Mouse (Mus musculus): ENCODE data around the gene 9430097D07Rik. TPM values are rescaled to one million over a fixed set of nuclear protein-coding genes. Genes with fewer than 3 reads are reported as not detected.

The 9430097D07Rik gene
- polyA plus RNA-seq, 1 experiment from 2014 or later, result 0.33 TPM

DNA sequence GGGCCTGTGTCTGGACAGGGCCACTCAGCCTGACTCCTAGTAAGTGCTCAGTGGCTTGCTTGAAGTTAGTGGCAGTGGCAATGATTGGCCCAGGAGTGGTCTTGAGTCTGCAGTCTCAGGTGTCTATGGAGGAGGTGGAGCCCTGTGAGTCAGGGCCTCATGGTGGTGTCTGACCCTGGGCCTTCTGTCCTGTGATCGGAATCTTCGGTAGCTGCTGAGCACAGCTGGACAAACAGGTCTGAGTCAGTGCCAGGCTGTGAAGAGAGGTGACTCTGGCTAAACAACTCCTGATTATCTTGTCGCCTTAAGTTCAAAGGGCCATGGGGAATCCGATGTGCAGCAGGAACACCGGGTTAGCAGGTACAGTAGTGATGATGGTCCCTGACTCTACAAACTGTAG is 28.1 kb downstream of the 9430097D07Rik start:
- ATAC-seq (ENCODE audit: insufficient number of reproducible peaks, low FRiP score, low TSS enrichment, low read depth) (no peak), DNase-seq (ENCODE audit: low spot score) (no peak)
- H3K27me3 ChIP-seq (ENCODE audit: control insufficient read depth, insufficient read depth, low read length), result no peaks in the 10 kb centered on the region
- no peaks in the 10 kb centered on the region for H3K36me3 ChIP-seq (ENCODE audit: control insufficient read depth, insufficient read depth, low read length)
- H3K9me3 ChIP-seq (ENCODE audit: control insufficient read depth, low read length), result no peaks in the 10 kb centered on the region
- WGBS, result 89% methylated on average over 5 of the region's 5 CpGs
- H3K4me2 ChIP-seq (ENCODE audit: low read depth, severe bottlenecking), result no peak overlapping the region
- peaks cover 4% of the 10 kb centered on the region; the same call in 1 of the 2 replicates for H3K4me1 ChIP-seq (ENCODE audit: control insufficient read depth, insufficient read depth, low read length)
- no peak overlapping the region for H3K9ac ChIP-seq (ENCODE audit: low read length)
- H3K4me3 ChIP-seq (ENCODE audit: low read depth, low read length), result no peak overlapping the region
- no peak overlapping the region for H3K27ac ChIP-seq (replicated peaks; ENCODE audit: low read depth, low read length)

DNA sequence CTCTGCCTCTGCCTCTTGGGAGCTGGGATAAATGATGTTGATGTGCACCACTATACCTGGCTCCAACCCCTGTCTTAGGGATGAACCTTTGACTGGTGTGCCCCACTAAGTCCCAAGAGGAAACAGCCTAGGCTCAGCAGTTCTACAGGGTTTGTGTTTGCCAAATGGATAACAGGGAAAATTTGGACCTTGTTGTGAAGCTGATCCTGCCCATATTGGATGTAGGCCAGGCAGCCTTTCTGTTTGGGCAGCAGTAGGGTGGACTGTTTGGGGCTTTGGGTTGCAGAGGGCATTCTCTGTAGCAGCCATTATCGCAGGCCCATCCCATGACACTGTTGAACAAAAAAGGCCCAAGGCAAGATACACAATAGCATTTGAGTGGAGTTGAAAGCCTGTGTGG is 28.5 kb downstream of the 9430097D07Rik start:
- DNase-seq (ENCODE audit: low spot score) (no peak), ATAC-seq (ENCODE audit: insufficient number of reproducible peaks, low FRiP score, low TSS enrichment, low read depth) (no peak)
- H3K27ac ChIP-seq (replicated peaks; ENCODE audit: low read depth, low read length), result no peak overlapping the region
- peaks cover 4% of the 10 kb centered on the region; the same call in 1 of the 2 replicates for H3K4me1 ChIP-seq (ENCODE audit: control insufficient read depth, insufficient read depth, low read length)
- WGBS, result 81% methylated on average over 1 of the region's 1 CpGs
- H3K9me3 ChIP-seq (ENCODE audit: control insufficient read depth, low read length), result no peaks in the 10 kb centered on the region
- H3K4me3 ChIP-seq (ENCODE audit: low read depth, low read length), result no peak overlapping the region
- no peak overlapping the region for H3K4me2 ChIP-seq (ENCODE audit: low read depth, severe bottlenecking)
- H3K9ac ChIP-seq (ENCODE audit: low read length), result no peak overlapping the region
- H3K36me3 ChIP-seq (ENCODE audit: control insufficient read depth, insufficient read depth, low read length), result no peaks in the 10 kb centered on the region
- no peaks in the 10 kb centered on the region for H3K27me3 ChIP-seq (ENCODE audit: control insufficient read depth, insufficient read depth, low read length)

DNA sequence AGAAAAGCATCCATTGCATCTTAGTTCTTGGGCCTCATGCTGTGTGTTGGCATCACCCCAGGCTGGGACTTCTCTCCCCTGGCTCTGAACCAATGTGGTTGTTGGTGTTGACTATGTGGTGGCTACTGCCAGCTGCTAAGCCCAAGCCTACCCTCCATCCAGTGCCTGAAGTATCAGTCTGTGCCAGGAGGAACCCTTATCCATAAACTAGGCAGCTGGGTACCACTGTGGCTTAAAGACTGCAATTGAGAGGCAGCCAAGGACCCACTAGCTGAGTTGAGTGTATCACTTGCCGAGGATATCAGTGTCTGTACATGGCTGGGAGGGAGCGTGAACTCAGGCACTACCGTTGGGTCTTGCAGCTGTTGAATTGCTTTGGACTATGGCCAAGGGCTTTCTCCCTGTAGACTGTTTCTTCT is 32.4 kb downstream of the 9430097D07Rik start:
- no peaks in the 10 kb centered on the region for H3K36me3 ChIP-seq (ENCODE audit: control insufficient read depth, insufficient read depth, low read length)
- H3K4me3 ChIP-seq (ENCODE audit: low read depth, low read length), result no peak overlapping the region
- H3K9me3 ChIP-seq (ENCODE audit: control insufficient read depth, low read length), result no peaks in the 10 kb centered on the region
- peaks cover 9% of the 10 kb centered on the region for H3K4me1 ChIP-seq (ENCODE audit: control insufficient read depth, insufficient read depth, low read length)
- H3K27me3 ChIP-seq (ENCODE audit: control insufficient read depth, insufficient read depth, low read length), result no peaks in the 10 kb centered on the region
- WGBS, result 93% methylated on average over 3 of the region's 3 CpGs
- H3K9ac ChIP-seq (ENCODE audit: low read length), result no peak overlapping the region
- H3K4me2 ChIP-seq (ENCODE audit: low read depth, severe bottlenecking), result no peak overlapping the region
- no peak for ATAC-seq (ENCODE audit: insufficient number of reproducible peaks, low FRiP score, low TSS enrichment, low read depth)
- H3K27ac ChIP-seq (replicated peaks; ENCODE audit: low read depth, low read length), result no peak overlapping the region
- DNase-seq (ENCODE audit: low spot score), result no peak

DNA sequence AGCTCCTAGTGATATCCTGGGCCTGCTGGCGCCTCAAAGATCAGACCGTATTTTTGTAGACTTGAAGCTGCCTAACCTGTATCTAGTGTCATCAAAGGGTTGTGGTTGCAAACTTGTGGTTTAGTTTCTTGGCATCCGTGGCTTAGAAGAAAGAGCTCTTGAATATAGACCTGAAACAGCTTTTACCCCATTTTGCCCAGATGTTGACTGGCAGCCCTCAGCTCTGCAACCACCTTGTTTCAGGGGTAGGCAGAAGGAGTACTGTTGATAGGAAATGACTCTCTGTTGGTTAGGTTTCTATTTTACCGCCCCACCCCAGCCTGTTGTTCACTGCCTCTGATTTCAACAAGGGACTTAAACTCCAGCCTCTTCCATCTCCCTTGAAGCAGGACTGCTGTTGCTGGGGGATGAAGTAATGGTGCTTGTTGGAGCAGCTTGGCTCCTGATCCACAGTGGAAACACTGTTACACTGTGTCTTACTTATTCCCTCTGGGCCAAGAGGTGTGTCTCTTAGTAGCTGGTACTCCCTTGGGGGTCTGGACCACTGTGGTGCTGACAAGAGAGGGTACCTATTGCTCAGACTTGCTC is 33.4 kb downstream of the 9430097D07Rik start:
- Histone ChIP-seq H3K9me3 (ENCODE audit: control insufficient read depth, low read length) (no peaks in the 10 kb centered on the region), H3K4me3 (ENCODE audit: low read depth, low read length) (no peak overlapping the region), H3K4me2 (ENCODE audit: low read depth, severe bottlenecking) (no peak overlapping the region), H3K9ac (ENCODE audit: low read length) (no peak overlapping the region), H3K36me3 (ENCODE audit: control insufficient read depth, insufficient read depth, low read length) (no peaks in the 10 kb centered on the region), H3K27ac (replicated peaks; ENCODE audit: low read depth, low read length) (no peak overlapping the region), H3K4me1 (ENCODE audit: control insufficient read depth, insufficient read depth, low read length) (peaks cover 18% of the 10 kb centered on the region), H3K27me3 (ENCODE audit: control insufficient read depth, insufficient read depth, low read length) (no peaks in the 10 kb centered on the region)
- DNase-seq (ENCODE audit: low spot score) (no peak), ATAC-seq (ENCODE audit: insufficient number of reproducible peaks, low FRiP score, low TSS enrichment, low read depth) (no peak)
- 92% methylated on average over 4 of the region's 4 CpGs for WGBS

DNA sequence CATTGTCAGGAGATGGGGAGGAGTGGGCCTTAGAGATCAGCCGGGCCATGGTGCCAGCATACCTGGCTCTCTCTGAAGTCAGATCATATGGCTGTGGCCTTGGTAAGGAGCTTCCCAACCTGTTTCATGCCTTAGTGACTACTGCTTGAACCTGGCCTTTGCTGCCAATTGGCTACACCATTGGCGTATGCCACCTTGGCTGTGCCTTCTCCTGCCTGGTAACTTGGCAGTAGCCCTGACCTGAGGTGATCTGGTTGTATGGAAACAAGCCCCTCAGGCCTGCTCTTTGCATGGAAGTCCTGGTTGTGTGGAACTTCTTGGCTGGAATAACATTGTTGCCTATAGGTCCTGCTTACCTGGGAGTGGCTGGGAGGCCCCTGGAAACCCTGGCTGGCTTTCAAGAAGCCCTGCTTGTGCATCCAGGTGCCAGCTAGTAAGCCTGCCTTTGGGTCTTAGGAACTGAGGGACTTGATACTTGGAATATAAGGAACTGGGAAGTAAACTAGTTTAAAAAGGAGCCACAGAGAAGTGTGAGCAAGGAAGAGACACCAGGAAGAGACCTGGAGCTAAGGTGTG is 34.1 kb downstream of the 9430097D07Rik start:
- Histone ChIP-seq H3K27ac (replicated peaks; ENCODE audit: low read depth, low read length) (no peak overlapping the region), H3K9ac (ENCODE audit: low read length) (no peak overlapping the region), H3K9me3 (ENCODE audit: control insufficient read depth, low read length) (no peaks in the 10 kb centered on the region), H3K4me2 (ENCODE audit: low read depth, severe bottlenecking) (no peak overlapping the region), H3K4me1 (ENCODE audit: control insufficient read depth, insufficient read depth, low read length) (peaks cover 24% of the 10 kb centered on the region), H3K27me3 (ENCODE audit: control insufficient read depth, insufficient read depth, low read length) (no peaks in the 10 kb centered on the region), H3K4me3 (ENCODE audit: low read depth, low read length) (no peak overlapping the region), H3K36me3 (ENCODE audit: control insufficient read depth, insufficient read depth, low read length) (no peaks in the 10 kb centered on the region)
- ATAC-seq (ENCODE audit: insufficient number of reproducible peaks, low FRiP score, low TSS enrichment, low read depth), result no peak
- WGBS, result 83% methylated on average over 2 of the region's 2 CpGs
- DNase-seq (ENCODE audit: low spot score), result no peak

DNA sequence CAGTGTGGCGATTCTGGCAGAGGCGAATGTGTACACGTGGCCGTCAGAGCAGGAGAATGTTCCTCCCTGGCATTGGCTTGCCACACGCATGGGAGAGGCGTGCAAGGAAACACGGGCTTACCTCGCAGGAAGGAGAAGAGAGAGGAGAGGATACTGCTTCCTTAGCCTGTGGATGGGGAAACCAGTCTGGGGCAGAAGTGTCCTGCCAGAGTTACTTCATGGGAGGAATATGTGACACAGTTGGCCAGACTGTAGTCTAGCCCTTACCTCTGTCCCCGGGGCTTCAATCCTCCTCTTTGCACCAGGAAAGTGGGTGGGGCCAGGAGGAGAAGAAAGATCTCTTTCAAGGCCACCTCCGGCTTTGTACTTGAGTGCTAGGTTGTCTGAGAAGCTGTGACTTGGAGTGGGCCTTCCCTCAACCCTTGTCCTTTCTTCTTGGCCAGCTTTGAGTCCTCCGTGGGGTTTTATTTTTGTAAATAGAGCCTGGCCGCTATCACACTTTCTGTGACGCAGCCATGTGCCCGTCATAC is 36.0 kb downstream of the 9430097D07Rik start:
- H3K27me3 ChIP-seq (ENCODE audit: control insufficient read depth, insufficient read depth, low read length), result no peaks in the 10 kb centered on the region
- no peaks in the 10 kb centered on the region for H3K36me3 ChIP-seq (ENCODE audit: control insufficient read depth, insufficient read depth, low read length)
- ATAC-seq (ENCODE audit: insufficient number of reproducible peaks, low FRiP score, low TSS enrichment, low read depth) (no peak), DNase-seq (ENCODE audit: low spot score) (no peak)
- no peak overlapping the region for H3K27ac ChIP-seq (replicated peaks; ENCODE audit: low read depth, low read length)
- no peak overlapping the region for H3K9ac ChIP-seq (ENCODE audit: low read length)
- H3K4me1 ChIP-seq (ENCODE audit: control insufficient read depth, insufficient read depth, low read length), result peaks cover 28% of the 10 kb centered on the region
- H3K4me3 ChIP-seq (ENCODE audit: low read depth, low read length), result no peak overlapping the region
- H3K4me2 ChIP-seq (ENCODE audit: low read depth, severe bottlenecking), result no peak overlapping the region
- no peaks in the 10 kb centered on the region for H3K9me3 ChIP-seq (ENCODE audit: control insufficient read depth, low read length)
- 79% methylated on average over 14 of the region's 14 CpGs for WGBS

DNA sequence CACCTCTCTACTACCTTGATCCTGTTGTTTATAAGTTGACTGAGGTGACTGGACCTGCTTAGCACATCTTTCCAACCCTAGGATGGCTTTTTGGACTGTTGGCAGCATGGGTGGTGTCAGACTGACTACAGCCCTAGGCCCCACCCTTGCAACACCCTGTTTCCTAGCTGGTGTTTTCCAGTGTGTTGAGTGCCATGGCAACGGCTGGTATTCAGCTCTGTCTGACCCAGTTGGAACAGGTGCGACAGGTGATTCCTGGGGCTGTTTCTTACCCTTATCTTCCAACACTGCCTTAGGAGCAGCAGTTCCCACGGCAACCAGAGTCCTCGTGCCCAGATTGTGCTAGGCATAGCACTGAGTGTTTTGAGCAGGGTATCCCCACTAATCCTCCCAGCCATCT is 37.0 kb downstream of the 9430097D07Rik start:
- Histone ChIP-seq H3K27ac (replicated peaks; ENCODE audit: low read depth, low read length) (no peak overlapping the region), H3K36me3 (ENCODE audit: control insufficient read depth, insufficient read depth, low read length) (no peaks in the 10 kb centered on the region), H3K4me2 (ENCODE audit: low read depth, severe bottlenecking) (no peak overlapping the region), H3K9me3 (ENCODE audit: control insufficient read depth, low read length) (no peaks in the 10 kb centered on the region), H3K4me3 (ENCODE audit: low read depth, low read length) (no peak overlapping the region), H3K9ac (ENCODE audit: low read length) (no peak overlapping the region), H3K4me1 (ENCODE audit: control insufficient read depth, insufficient read depth, low read length) (peaks cover 33% of the 10 kb centered on the region), H3K27me3 (ENCODE audit: control insufficient read depth, insufficient read depth, low read length) (no peaks in the 10 kb centered on the region)
- ATAC-seq (ENCODE audit: insufficient number of reproducible peaks, low FRiP score, low TSS enrichment, low read depth) (no peak), DNase-seq (ENCODE audit: low spot score) (no peak)
- 80% methylated on average over 4 of the region's 4 CpGs for WGBS

DNA sequence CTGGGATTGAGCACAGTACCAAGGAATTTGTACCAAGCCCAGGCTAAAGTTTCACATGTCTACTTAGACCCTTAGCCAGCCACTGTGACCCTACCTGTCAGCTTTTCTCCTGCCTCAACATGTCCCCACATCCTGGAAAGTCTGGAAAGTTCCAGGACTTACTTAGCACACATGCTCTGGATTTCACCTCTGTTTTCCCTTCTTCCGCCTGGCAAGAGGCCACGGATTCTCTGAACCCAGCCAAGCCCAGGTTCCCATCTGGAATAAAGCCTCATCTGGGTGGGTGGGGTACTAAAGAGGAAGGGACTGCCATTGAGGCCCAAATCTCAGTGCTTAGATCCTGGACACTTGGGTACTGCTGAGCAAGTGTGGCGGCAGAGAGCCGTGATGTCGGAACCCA is 37.5 kb downstream of the 9430097D07Rik start:
- no peak overlapping the region for H3K27ac ChIP-seq (replicated peaks; ENCODE audit: low read depth, low read length)
- WGBS, result 73% methylated on average over 5 of the region's 5 CpGs
- no peak for DNase-seq (ENCODE audit: low spot score)

More for the DNA sequence above, 37.5 kb downstream of the 9430097D07Rik start:
- Histone ChIP-seq H3K4me2 (ENCODE audit: low read depth, severe bottlenecking) (peak overlapping the region; percentile 88), H3K4me1 (ENCODE audit: control insufficient read depth, insufficient read depth, low read length) (peaks cover 33% of the 10 kb centered on the region), H3K4me3 (ENCODE audit: low read depth, low read length) (no peak overlapping the region), H3K9ac (ENCODE audit: low read length) (no peak overlapping the region), H3K27me3 (ENCODE audit: control insufficient read depth, insufficient read depth, low read length) (no peaks in the 10 kb centered on the region), H3K9me3 (ENCODE audit: control insufficient read depth, low read length) (no peaks in the 10 kb centered on the region), H3K36me3 (ENCODE audit: control insufficient read depth, insufficient read depth, low read length) (no peaks in the 10 kb centered on the region)
- no peak for ATAC-seq (ENCODE audit: insufficient number of reproducible peaks, low FRiP score, low TSS enrichment, low read depth)

Data from limb, embryonic 11.5 days (tissue).